Mouse (Mus musculus) E14TG2a.4 (cell line): Measurements from ENCODE around the gene Mvk.

ENCODE experiments used
- CTCF ChIP-seq: conservative IDR thresholded peaks from 2 replicates; pipeline ENCODE4 v1.5.1; 2014; ENCODE audit warnings: low read length
- NANOG ChIP-seq: IDR thresholded peaks from 2 replicates; pipeline ENCODE4 v1.6.1; 2014; ENCODE audit warnings: borderline replicate concordance, low read length, mixed read lengths
- POU5F1 ChIP-seq: IDR thresholded peaks from 2 replicates; pipeline ENCODE4 v1.6.1; 2014; ENCODE audit warnings: low read length, borderline replicate concordance

DNA sequence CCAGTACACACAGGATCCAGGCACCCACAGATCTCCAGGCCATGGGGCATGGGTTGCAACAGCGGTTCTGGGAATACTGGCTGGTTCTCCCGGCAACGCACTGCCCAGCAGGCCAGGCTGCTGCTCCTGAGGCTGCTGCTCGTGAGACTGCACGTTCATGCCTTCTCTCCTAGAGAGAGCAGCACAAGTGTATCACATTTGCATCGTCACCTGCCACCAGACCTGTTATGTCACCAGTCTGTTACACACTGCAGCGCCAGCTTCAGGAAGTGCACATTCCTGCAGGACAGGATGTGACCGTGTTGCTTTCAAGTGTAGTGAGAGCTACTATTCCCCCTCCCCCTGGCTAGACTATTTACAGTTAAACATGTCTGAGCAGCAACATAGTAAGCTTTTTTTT, 27.2 kb upstream of the Mvk start:
- no peak for TF ChIP-seq CTCF
- TF ChIP-seq NANOG, result no peak
- TF ChIP-seq POU5F1, result no peak
